ENCODE assay signal across 9 mouse cellular contexts in genomic region chr8:61902521-61902920, GRCm38 (mm10). TPM values are rescaled to one million over a fixed set of nuclear protein-coding genes. Genes with fewer than 3 reads are reported as not detected.
DNase-seq lines count a peak whose midpoint lies in the region; ATAC-seq lines count a peak whose summit lies in the region.
"Had no signal": no experiment of that assay in that cellular context is flagged by ENCODE, and none has a peak within 500 bp of the region (broad histone marks: within the 10 kb centered on the region; RNA-seq: fewer than 3 reads in every experiment).

Palld (minus strand) TSS chr8:61902690.

- H3K9ac ChIP-seq in embryonic facial prominence, embryonic 12.5 days, result no peak within 1 kb of the TSS
- H3K9ac ChIP-seq in heart, embryonic 11.5 days (ENCODE audit: low read depth, low read length), result peak within 1 kb of the TSS; percentile 81
- no peak within 1 kb of the TSS for H3K9ac ChIP-seq in limb, embryonic 15.5 days

- no peak within 1 kb of the TSS for H3K27ac ChIP-seq in embryonic facial prominence, embryonic 12.5 days
- peak within 1 kb of the TSS; percentile 93 for H3K27ac ChIP-seq in heart, embryonic 11.5 days (ENCODE audit: low read depth, low read length)
- H3K27ac ChIP-seq in limb, embryonic 15.5 days, result no peak within 1 kb of the TSS

- H3K4me1 ChIP-seq in embryonic facial prominence, embryonic 12.5 days, result no peaks in the 10 kb centered on the region
- peaks cover 6% of the 10 kb centered on the region; the same call in 1 of the 2 replicates for H3K4me1 ChIP-seq in heart, embryonic 11.5 days (ENCODE audit: control insufficient read depth, insufficient read depth, low read length)
- H3K4me1 ChIP-seq in limb, embryonic 15.5 days, result no peaks in the 10 kb centered on the region

- WGBS in embryonic facial prominence, embryonic 12.5 days, result 73% methylated on average over 5 of the region's 5 CpGs
- WGBS in heart, embryonic 11.5 days (ENCODE audit: insufficient replicate concordance), result 52% methylated on average over 5 of the region's 5 CpGs
- 66% methylated on average over 5 of the region's 5 CpGs for WGBS in limb, embryonic 15.5 days

- no peaks in the 10 kb centered on the region for H3K9me3 ChIP-seq in embryonic facial prominence, embryonic 12.5 days
- no peaks in the 10 kb centered on the region for H3K9me3 ChIP-seq in heart, embryonic 11.5 days (replicated peaks; ENCODE audit: control insufficient read depth, low read length)
- no peaks in the 10 kb centered on the region for H3K9me3 ChIP-seq in limb, embryonic 15.5 days

- H3K27me3 ChIP-seq in embryonic facial prominence, embryonic 12.5 days, result no peaks in the 10 kb centered on the region
- no peaks in the 10 kb centered on the region for H3K27me3 ChIP-seq in heart, embryonic 11.5 days (ENCODE audit: control insufficient read depth, insufficient read depth, low read length)
- no peaks in the 10 kb centered on the region for H3K27me3 ChIP-seq in limb, embryonic 15.5 days

- ATAC-seq in embryonic facial prominence, embryonic 12.5 days (ENCODE audit: insufficient number of reproducible peaks, insufficient read depth, low FRiP score, low TSS enrichment), result no peak
- peak; percentile 77 for ATAC-seq in heart, embryonic 11.5 days (replicated peaks; ENCODE audit: insufficient number of reproducible peaks, low FRiP score, low TSS enrichment)
- no peak for ATAC-seq in limb, embryonic 15.5 days (ENCODE audit: insufficient number of reproducible peaks, low FRiP score, low TSS enrichment, low read depth)
- ATAC-seq in megakaryocyte-erythroid progenitor cell, adult 5-6 weeks (replicated peaks; ENCODE audit: low FRiP score, low TSS enrichment, poor library complexity, severe bottlenecking), result no peak

- H3K4me2 ChIP-seq in embryonic facial prominence, embryonic 12.5 days (replicated peaks), result no peak within 1 kb of the TSS
- H3K4me2 ChIP-seq in heart, embryonic 11.5 days, result peak within 1 kb of the TSS; percentile 63
- H3K4me2 ChIP-seq in limb, embryonic 15.5 days, result no peak within 1 kb of the TSS

- no peak within 1 kb of the TSS for H3K4me3 ChIP-seq in embryonic facial prominence, embryonic 12.5 days
- peak within 1 kb of the TSS; percentile 47 for H3K4me3 ChIP-seq in heart, embryonic 11.5 days (ENCODE audit: low read depth, low read length)
- H3K4me3 ChIP-seq in limb, embryonic 15.5 days, result no peak within 1 kb of the TSS

- no peaks in the 10 kb centered on the region for H3K36me3 ChIP-seq in embryonic facial prominence, embryonic 12.5 days
- H3K36me3 ChIP-seq in heart, embryonic 11.5 days (ENCODE audit: control insufficient read depth, insufficient read depth, low read length), result no peaks in the 10 kb centered on the region
- no peaks in the 10 kb centered on the region for H3K36me3 ChIP-seq in limb, embryonic 15.5 days

- DNase-seq in adrenal gland, adult 18-20 months (ENCODE audit: low spot score in 2 of 2), result no peak
- no peak for DNase-seq in adrenal gland, adult (ENCODE audit: inconsistent age in 2 of 2, low spot score in 1 of 2)
- no peak for DNase-seq in yolk sac, embryonic 10.5 days (ENCODE audit: low spot score)
- DNase-seq in cerebellum, adult 8-10 months, result no peak
- DNase-seq: cerebellum, postnatal 25 days had no signal

RNA-seq across cellular contexts. Expression of gene Palld, which starts in this region (rescaled TPM):
- 10 to 100 TPM; 31.9 to 45.7 TPM for total RNA-seq in adrenal gland, adult 18-20 months (2021)
- polyA plus RNA-seq in embryonic facial prominence, embryonic 12.5 days (2016; fragmentation: Nextera tagmentation; extraction: Ambion mirVana), result 133 and 138 TPM in 2 replicates
- polyA plus RNA-seq in heart, embryonic 11.5 days (2014; fragmentation: Nextera tagmentation; extraction: Ambion mirVana), result 157 and 186 TPM in 2 replicates
- 123 and 126 TPM in 2 replicates for polyA plus RNA-seq in limb, embryonic 15.5 days (2015; fragmentation: Nextera tagmentation; extraction: Ambion mirVana)
- total RNA-seq in megakaryocyte-erythroid progenitor cell, adult 5-6 weeks (2014; fragmentation: Nextera tagmentation), result not detected in 2 replicates
- 0.70 TPM in 1 of 2 replicates, not detected in the other for total RNA-seq in megakaryocyte-erythroid progenitor cell, adult 5-6 weeks (2017)

Comparison
In these comparisons a context has a peak if more than half of its experiments do, and no peak if none do; other contexts are left out.
1. RNA of gene Palld (total RNA-seq): 31.9 to 45.7 TPM in adrenal gland, adult 18-20 months; 0.70 TPM in megakaryocyte-erythroid progenitor cell, adult 5-6 weeks; every median in the first group is over 10 times any median in the second.